Mouse (Mus musculus): Measurements from ENCODE around the gene Zfp422.

Zfp422 gene

DNA sequence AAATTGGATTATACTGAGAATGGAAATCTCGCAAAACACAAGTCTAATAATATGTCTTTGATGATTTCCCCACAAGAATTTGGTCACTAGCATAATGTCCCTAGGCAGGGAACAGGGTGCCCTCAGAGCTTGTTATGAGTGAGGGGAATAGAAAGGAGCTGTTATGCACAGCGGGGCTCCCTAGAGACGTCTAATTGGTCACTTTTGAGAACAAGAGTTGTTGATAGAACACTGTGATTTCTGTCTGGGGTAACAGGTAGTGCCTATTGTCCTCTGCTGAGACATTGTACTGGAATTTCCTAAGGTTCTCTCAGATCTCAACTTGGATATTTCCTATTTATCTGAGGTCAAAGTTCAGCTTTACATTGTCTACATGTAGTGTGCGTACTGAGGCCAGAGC is 44.7 kb downstream of the Zfp422 start, which contains the start of gene Olfr215:
Gene Olfr215, minus strand, starts transcription at position 101 of the 400 bp plus-strand sequence.
- no peaks in the 10 kb centered on the region for H3K9me3 ChIP-seq (ENCODE audit: low read length)

More for the DNA sequence above, 44.7 kb downstream of the Zfp422 start, which contains the start of gene Olfr215:
- Histone ChIP-seq H3K36me3 (ENCODE audit: insufficient read depth, low read length) (no peaks in the 10 kb centered on the region), H3K4me3 (replicated peaks; ENCODE audit: low read length) (no peak within 1 kb of the TSS), H3K4me1 (replicated peaks; ENCODE audit: low read depth, low read length) (no peaks in the 10 kb centered on the region), H3K27me3 (ENCODE audit: insufficient read depth, low read length) (no peaks in the 10 kb centered on the region)
- no peak for TF ChIP-seq CTCF (conservative IDR thresholded peaks at IDR 0.05; ENCODE audit: low read length)
- TF ChIP-seq POU5F1 (IDR thresholded peaks at IDR 0.05; ENCODE audit: borderline replicate concordance, low read length): no peak
- TF ChIP-seq NANOG (IDR thresholded peaks at IDR 0.05; ENCODE audit: borderline replicate concordance, low read length): no peak

Measured in E14TG2a.4 (cell line).